Comparison of ENCODE assay signal across 10 mouse cellular contexts in genomic region chr2:12328355-12329067, GRCm38 (mm10). TPM values are rescaled to one million over a fixed set of nuclear protein-coding genes. Genes with fewer than 3 reads are reported as not detected.
DNase-seq lines count a peak whose midpoint lies in the region; ATAC-seq lines count a peak whose summit lies in the region.
"Had no signal": no experiment of that assay in that cellular context is flagged by ENCODE, and none has a peak within 500 bp of the region (broad histone marks: within the 10 kb centered on the region; RNA-seq: fewer than 3 reads in every experiment).

No protein-coding gene starts in this region.

- 0 out of 2 replicates have a peak overlapping the region, but pooled peaks have one; percentile 36 for H3K4me3 ChIP-seq in kidney, embryonic 16.5 days (ENCODE audit: low read length)
- H3K4me3 ChIP-seq in embryonic facial prominence, embryonic 13.5 days, result no peak overlapping the region; the same call in 1 of the 2 replicates
- no peak overlapping the region for H3K4me3 ChIP-seq in hindbrain, embryonic 16.5 days (ENCODE audit: low read length)
- no peak overlapping the region for H3K4me3 ChIP-seq in midbrain, embryonic 16.5 days (ENCODE audit: low read depth, low read length)

- H3K27ac ChIP-seq in kidney, embryonic 16.5 days (ENCODE audit: low read length), result no peak overlapping the region
- peak overlapping the region; percentile 51; the same call in 1 of the 2 replicates for H3K27ac ChIP-seq in embryonic facial prominence, embryonic 13.5 days
- no peak overlapping the region for H3K27ac ChIP-seq in hindbrain, embryonic 16.5 days (ENCODE audit: low read depth, low read length)
- H3K27ac ChIP-seq in midbrain, embryonic 16.5 days (ENCODE audit: low read length), result no peak overlapping the region

- no peaks in the 10 kb centered on the region for H3K9me3 ChIP-seq in kidney, embryonic 16.5 days (ENCODE audit: low read length)
- no peaks in the 10 kb centered on the region for H3K9me3 ChIP-seq in embryonic facial prominence, embryonic 13.5 days
- no peaks in the 10 kb centered on the region for H3K9me3 ChIP-seq in hindbrain, embryonic 16.5 days (ENCODE audit: control insufficient read depth, low read length)
- no peaks in the 10 kb centered on the region for H3K9me3 ChIP-seq in midbrain, embryonic 16.5 days (replicated peaks; ENCODE audit: control insufficient read depth, low read length, poor library complexity, severe bottlenecking)

- DNase-seq in kidney, adult 9 months, result no peak
- DNase-seq in right cerebral cortex, postnatal 4 days, result no peak
- DNase-seq in layer of hippocampus, postnatal 25 days (ENCODE audit: extremely low spot score in 1 of 2, low spot score in 1 of 2), result no peak
- no peak for DNase-seq in urinary bladder, postnatal 14 days (ENCODE audit: low spot score)
- DNase-seq: adrenal gland, postnatal 10 days; layer of hippocampus, postnatal 36 days had no signal

- 19% methylated on average over 8 of the region's 8 CpGs for WGBS in kidney, embryonic 16.5 days
- 14% methylated on average over 8 of the region's 8 CpGs for WGBS in embryonic facial prominence, embryonic 13.5 days
- 11% methylated on average over 8 of the region's 8 CpGs for WGBS in hindbrain, embryonic 16.5 days
- 16% methylated on average over 8 of the region's 8 CpGs for WGBS in midbrain, embryonic 16.5 days

- peaks cover 15% of the 10 kb centered on the region for H3K4me1 ChIP-seq in kidney, embryonic 16.5 days (ENCODE audit: insufficient read depth, low read length)
- H3K4me1 ChIP-seq in embryonic facial prominence, embryonic 13.5 days, result peaks cover 27% of the 10 kb centered on the region
- peaks cover 6% of the 10 kb centered on the region for H3K4me1 ChIP-seq in hindbrain, embryonic 16.5 days (ENCODE audit: control insufficient read depth, insufficient read depth, low read depth, low read length)
- H3K4me1 ChIP-seq in midbrain, embryonic 16.5 days (ENCODE audit: control insufficient read depth, insufficient read depth, low read length), result peaks cover 18% of the 10 kb centered on the region

- no peaks in the 10 kb centered on the region for H3K27me3 ChIP-seq in kidney, embryonic 16.5 days (ENCODE audit: insufficient read depth, low read length)
- H3K27me3 ChIP-seq in embryonic facial prominence, embryonic 13.5 days, result no peaks in the 10 kb centered on the region
- no peaks in the 10 kb centered on the region for H3K27me3 ChIP-seq in hindbrain, embryonic 16.5 days (replicated peaks; ENCODE audit: control insufficient read depth, insufficient read depth, low read length)
- H3K27me3 ChIP-seq in midbrain, embryonic 16.5 days (ENCODE audit: control insufficient read depth, insufficient read depth, low read depth, low read length), result no peaks in the 10 kb centered on the region

- H3K4me2 ChIP-seq in kidney, embryonic 16.5 days (replicated peaks; ENCODE audit: low read depth, low read length), result peak overlapping the region; percentile 53
- peak overlapping the region; percentile 58 for H3K4me2 ChIP-seq in embryonic facial prominence, embryonic 13.5 days
- H3K4me2 ChIP-seq in hindbrain, embryonic 16.5 days (ENCODE audit: low read length), result peak overlapping the region; percentile 62
- H3K4me2 ChIP-seq in midbrain, embryonic 16.5 days (ENCODE audit: low read length), result peak overlapping the region; percentile 59

- 0 out of 2 replicates have a peak overlapping the region, but pooled peaks have one; percentile 1 for H3K9ac ChIP-seq in kidney, embryonic 16.5 days (replicated peaks; ENCODE audit: low read length)
- no peak overlapping the region for H3K9ac ChIP-seq in embryonic facial prominence, embryonic 13.5 days
- no peak overlapping the region for H3K9ac ChIP-seq in hindbrain, embryonic 16.5 days (ENCODE audit: low read depth, low read length)
- no peak overlapping the region for H3K9ac ChIP-seq in midbrain, embryonic 16.5 days (ENCODE audit: low read depth, low read length)

- no peak for ATAC-seq in kidney, embryonic 16.5 days (ENCODE audit: low FRiP score, low TSS enrichment)
- ATAC-seq in embryonic facial prominence, embryonic 13.5 days (ENCODE audit: insufficient number of reproducible peaks, insufficient read depth, low FRiP score, low TSS enrichment, low read depth), result no peak
- ATAC-seq in hindbrain, embryonic 16.5 days, result peak; percentile 64
- no peak for ATAC-seq in midbrain, embryonic 16.5 days

- no peaks in the 10 kb centered on the region for H3K36me3 ChIP-seq in kidney, embryonic 16.5 days (ENCODE audit: insufficient read depth, low read length)
- H3K36me3 ChIP-seq in embryonic facial prominence, embryonic 13.5 days, result no peaks in the 10 kb centered on the region
- H3K36me3 ChIP-seq in hindbrain, embryonic 16.5 days (ENCODE audit: control insufficient read depth, insufficient read depth, low read length), result no peaks in the 10 kb centered on the region
- no peaks in the 10 kb centered on the region for H3K36me3 ChIP-seq in midbrain, embryonic 16.5 days (ENCODE audit: control insufficient read depth, insufficient read depth, low read length)

RNA-seq across cellular contexts. Expression of gene Itga8, which starts 26.8 kb away (rescaled TPM):
- 43.3 and 45.4 TPM in 2 replicates for polyA plus RNA-seq in kidney, embryonic 16.5 days (2015; fragmentation: Nextera tagmentation; extraction: Ambion mirVana)
- 17.7 and 20.9 TPM in 2 replicates for polyA plus RNA-seq in embryonic facial prominence, embryonic 13.5 days (2015; fragmentation: Nextera tagmentation; extraction: Ambion mirVana)
- 3.1 and 4.0 TPM in 2 replicates for polyA plus RNA-seq in hindbrain, embryonic 16.5 days (2015; fragmentation: Nextera tagmentation; extraction: Ambion mirVana)
- polyA plus RNA-seq in midbrain, embryonic 16.5 days (2015; fragmentation: Nextera tagmentation; extraction: Ambion mirVana), result 2.1 and 2.6 TPM in 2 replicates
- total RNA-seq in layer of hippocampus, postnatal 25 days (2021), result 10 to 100 TPM; 15.9 to 30.4 TPM
